Comparison of ENCODE assay signal across 21 mouse cellular contexts in genomic region chr4:63627111-63627510, GRCm38 (mm10). TPM values are rescaled to one million over a fixed set of nuclear protein-coding genes. Genes with fewer than 3 reads are reported as not detected.
"Had no signal": no experiment of that assay in that cellular context is flagged by ENCODE, and none has a peak within 500 bp of the region (broad histone marks: within the 10 kb centered on the region; RNA-seq: fewer than 3 reads in every experiment).

No protein-coding gene starts in this region.

- H3K9me3 ChIP-seq: kidney, embryonic 15.5 days; limb, embryonic 12.5 days; midbrain, embryonic 10.5 days; neural tube, embryonic 15.5 days; stomach, embryonic 15.5 days had no signal

- H3K4me3 ChIP-seq: kidney, embryonic 15.5 days; limb, embryonic 12.5 days; midbrain, embryonic 10.5 days; myocyte; neural tube, embryonic 15.5 days; stomach, embryonic 15.5 days had no signal

- H3K9ac ChIP-seq: kidney, embryonic 15.5 days; limb, embryonic 12.5 days; liver, embryonic 14.5 days; neural tube, embryonic 15.5 days; stomach, embryonic 15.5 days had no signal

- H3K27ac ChIP-seq: kidney, embryonic 15.5 days; limb, embryonic 12.5 days; liver, embryonic 14.5 days; midbrain, embryonic 10.5 days; neural tube, embryonic 15.5 days; stomach, embryonic 15.5 days had no signal

- H3K4me2 ChIP-seq: kidney, embryonic 15.5 days; limb, embryonic 12.5 days; neural tube, embryonic 15.5 days; stomach, embryonic 15.5 days had no signal

- H3K4me1 ChIP-seq: kidney, embryonic 15.5 days; limb, embryonic 12.5 days; midbrain, embryonic 10.5 days; neural tube, embryonic 15.5 days; stomach, embryonic 15.5 days had no signal

- H3K36me3 ChIP-seq: kidney, embryonic 15.5 days; limb, embryonic 12.5 days; midbrain, embryonic 10.5 days; neural tube, embryonic 15.5 days; stomach, embryonic 15.5 days had no signal

- DNase-seq: kidney, adult 2 months; kidney, postnatal 14 days; layer of hippocampus, postnatal 36 days; liver; lung, adult 18-20 months; midbrain, embryonic 14.5 days; spleen, adult 18-20 months; thymus, postnatal 4 days had no signal

- H3K27me3 ChIP-seq: kidney, embryonic 15.5 days; limb, embryonic 12.5 days; neural tube, embryonic 15.5 days; stomach, embryonic 15.5 days had no signal

RNA-seq across cellular contexts. Expression of gene Tex48, which starts 4.9 kb away (rescaled TPM):
- total RNA-seq: layer of hippocampus, postnatal 36 days; left cerebral cortex, adult 8-10 months; left cerebral cortex, postnatal 36 days had no signal
- polyA plus RNA-seq: kidney, adult 2 months; kidney, embryonic 15.5 days; large intestine, adult 2 months; limb, embryonic 12.5 days; liver, embryonic 14.5 days; lung, embryonic 16.5 days; midbrain, embryonic 10.5 days; midbrain, embryonic 14.5 days; myocyte; neural tube, embryonic 11.5 days; neural tube, embryonic 15.5 days; stomach, embryonic 15.5 days; thymus, postnatal 0 days had no signal

RNA-seq across cellular contexts. Expression of gene Gm11213, which starts 22.1 kb away (rescaled TPM):
- total RNA-seq: layer of hippocampus, postnatal 36 days; left cerebral cortex, adult 8-10 months; left cerebral cortex, postnatal 36 days had no signal
- polyA plus RNA-seq: kidney, adult 2 months; kidney, embryonic 15.5 days; large intestine, adult 2 months; limb, embryonic 12.5 days; liver, embryonic 14.5 days; lung, embryonic 16.5 days; midbrain, embryonic 10.5 days; midbrain, embryonic 14.5 days; myocyte; neural tube, embryonic 11.5 days; neural tube, embryonic 15.5 days; stomach, embryonic 15.5 days; thymus, postnatal 0 days had no signal

RNA-seq across cellular contexts. Expression of gene Gm11214, which starts 36.1 kb away (rescaled TPM):
- total RNA-seq: layer of hippocampus, postnatal 36 days; left cerebral cortex, adult 8-10 months; left cerebral cortex, postnatal 36 days had no signal
- polyA plus RNA-seq: kidney, adult 2 months; kidney, embryonic 15.5 days; large intestine, adult 2 months; limb, embryonic 12.5 days; liver, embryonic 14.5 days; lung, embryonic 16.5 days; midbrain, embryonic 10.5 days; midbrain, embryonic 14.5 days; myocyte; neural tube, embryonic 11.5 days; neural tube, embryonic 15.5 days; stomach, embryonic 15.5 days; thymus, postnatal 0 days had no signal
